Mouse (Mus musculus): Measurements from ENCODE around the gene Hist4h4. TPM values are rescaled to one million over a fixed set of nuclear protein-coding genes. Genes with fewer than 3 reads are reported as not detected.

Hist4h4 gene
- 0.47 and 0.79 TPM in 2 replicates for polyA plus RNA-seq (2016; fragmentation: Nextera tagmentation; extraction: Ambion mirVana)

DNA sequence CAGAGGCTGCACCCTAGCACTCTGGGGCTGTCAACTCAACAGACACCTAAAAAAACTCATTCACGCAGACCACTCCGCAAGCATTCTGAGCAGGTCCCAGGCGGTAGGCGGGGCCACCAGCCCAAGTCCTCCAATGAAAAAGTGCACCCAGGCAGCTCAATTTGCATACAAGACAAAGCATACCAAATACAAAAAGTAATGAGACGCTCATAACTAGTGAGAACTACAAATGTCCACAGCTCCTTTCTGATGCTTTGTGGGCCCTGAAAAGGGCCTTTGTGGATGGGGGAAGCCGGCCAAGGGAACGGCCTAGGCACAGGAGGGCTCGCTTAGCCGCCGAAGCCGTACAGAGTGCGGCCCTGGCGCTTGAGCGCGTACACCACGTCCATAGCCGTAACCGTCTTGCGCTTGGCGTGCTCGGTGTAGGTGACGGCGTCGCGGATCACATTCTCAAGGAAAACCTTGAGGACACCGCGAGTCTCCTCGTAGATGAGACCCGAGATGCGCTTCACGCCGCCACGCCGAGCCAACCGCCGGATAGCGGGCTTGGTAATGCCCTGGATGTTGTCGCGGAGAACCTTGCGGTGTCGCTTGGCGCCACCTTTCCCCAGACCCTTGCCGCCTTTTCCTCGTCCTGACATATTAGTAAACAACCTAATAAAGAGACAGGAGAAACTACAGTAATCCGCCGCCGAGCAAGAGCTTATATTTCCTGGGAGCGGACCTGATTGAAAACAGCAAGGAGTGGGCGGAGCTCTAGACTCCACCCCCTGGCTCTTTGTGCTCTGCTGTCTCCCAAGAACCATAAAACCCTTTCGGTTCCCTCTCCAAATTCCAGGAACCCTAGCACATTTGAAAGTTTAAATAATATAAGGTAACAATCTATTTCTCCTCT is at the start of gene Hist4h4:
Gene Hist4h4 (minus strand): TSS at position 677 of the 895 bp plus-strand sequence.
- Histone ChIP-seq H3K27me3 (no peaks in the 10 kb centered on the region), H3K9ac (peak within 1 kb of the TSS; percentile 92), H3K27ac (peak within 1 kb of the TSS; percentile 100), H3K4me1 (peaks cover 22% of the 10 kb centered on the region), H3K9me3 (no peaks in the 10 kb centered on the region), H3K36me3 (replicated peaks) (no peaks in the 10 kb centered on the region), H3K4me2 (peak within 1 kb of the TSS; percentile 77), H3K4me3 (replicated peaks) (peak within 1 kb of the TSS; percentile 66)
- WGBS: under 1% methylated on average over 50 of the region's 50 CpGs
- peak; percentile 79 for ATAC-seq (ENCODE audit: low FRiP score)

DNA sequence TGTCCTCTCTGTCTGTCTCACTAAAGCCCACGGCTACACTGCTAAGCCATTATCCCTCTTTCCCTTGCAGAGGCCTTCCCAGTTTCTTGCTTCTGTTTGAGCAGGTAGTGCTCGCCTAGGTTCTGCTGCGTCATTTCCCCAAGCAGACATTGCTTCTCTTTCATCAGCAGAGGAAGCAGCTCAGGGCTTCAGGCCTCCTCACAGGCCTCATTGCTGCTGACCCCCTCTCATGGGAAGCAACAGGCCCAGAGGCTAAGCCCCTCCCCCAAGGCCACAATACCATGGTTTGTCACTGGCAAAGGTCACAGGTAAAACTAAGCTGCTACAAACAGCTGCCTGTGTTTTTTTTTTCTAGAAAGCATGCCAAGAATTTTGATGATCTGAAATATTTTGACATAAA is 48.5 kb upstream of the Hist4h4 start:
- Histone ChIP-seq H3K27me3 (no peaks in the 10 kb centered on the region), H3K4me1 (peaks cover 4% of the 10 kb centered on the region; the same call in 1 of the 2 replicates), H3K27ac (0 out of 2 replicates have a peak overlapping the region, but pooled peaks have one; percentile 25), H3K4me3 (replicated peaks) (no peak overlapping the region), H3K4me2 (no peak overlapping the region), H3K36me3 (replicated peaks) (no peaks in the 10 kb centered on the region), H3K9me3 (no peaks in the 10 kb centered on the region), H3K9ac (no peak overlapping the region)
- WGBS: 53% methylated on average over 3 of the region's 3 CpGs
- ATAC-seq (ENCODE audit: low FRiP score): no peak

DNA sequence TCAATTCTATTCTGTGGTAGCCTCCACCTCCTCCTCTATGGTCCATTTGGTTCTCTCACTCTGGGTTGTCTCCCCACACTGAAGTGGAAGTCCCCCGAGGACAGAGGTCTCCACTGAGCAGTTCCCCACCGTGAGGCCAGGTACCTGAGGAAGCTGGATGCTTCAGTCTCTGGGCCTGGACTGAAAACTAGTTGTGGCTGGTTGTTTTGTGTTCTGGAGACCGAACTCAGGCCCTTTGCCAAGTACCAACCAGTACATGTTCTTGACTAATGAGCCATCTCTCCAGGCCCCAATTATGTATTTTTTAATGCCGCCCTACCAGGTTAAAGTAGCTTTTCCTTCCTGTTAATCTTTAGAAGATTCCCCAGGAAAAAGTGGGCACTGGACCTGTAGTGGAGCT is 48.1 kb upstream of the Hist4h4 start:
- ATAC-seq (ENCODE audit: low FRiP score): no peak
- WGBS: 79% methylated on average over 4 of the region's 4 CpGs
- Histone ChIP-seq H3K4me1 (peaks cover 4% of the 10 kb centered on the region; the same call in 1 of the 2 replicates), H3K9me3 (no peaks in the 10 kb centered on the region), H3K9ac (no peak overlapping the region), H3K36me3 (replicated peaks) (no peaks in the 10 kb centered on the region), H3K4me2 (no peak overlapping the region), H3K27me3 (no peaks in the 10 kb centered on the region), H3K4me3 (replicated peaks) (no peak overlapping the region), H3K27ac (no peak overlapping the region)

DNA sequence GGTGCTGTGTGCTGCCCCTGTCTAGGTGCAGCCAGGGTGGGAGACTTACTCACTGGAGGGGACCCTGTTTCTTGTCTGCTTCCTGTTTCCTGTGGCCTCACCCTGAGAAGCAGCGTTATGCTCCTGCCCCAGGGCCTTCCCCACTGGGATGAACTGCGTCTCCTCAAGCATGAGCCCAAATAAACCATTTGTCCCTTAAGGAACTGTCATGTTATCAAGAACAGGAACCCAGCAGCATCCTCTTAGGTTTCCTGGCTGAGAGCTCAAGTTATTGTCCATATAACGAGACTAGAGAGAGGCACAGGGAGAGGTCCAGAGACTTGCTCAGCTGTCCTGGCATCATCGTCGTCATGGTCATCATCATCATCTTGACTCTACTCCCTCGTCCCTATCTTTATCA is 46.1 kb upstream of the Hist4h4 start:
- Histone ChIP-seq H3K4me1 (peaks cover 4% of the 10 kb centered on the region; the same call in 1 of the 2 replicates), H3K4me3 (replicated peaks) (no peak overlapping the region), H3K9ac (no peak overlapping the region), H3K27me3 (no peaks in the 10 kb centered on the region), H3K27ac (no peak overlapping the region), H3K36me3 (replicated peaks) (no peaks in the 10 kb centered on the region), H3K9me3 (no peaks in the 10 kb centered on the region), H3K4me2 (no peak overlapping the region)
- WGBS: 86% methylated on average over 6 of the region's 6 CpGs
- no peak for ATAC-seq (ENCODE audit: low FRiP score)

DNA sequence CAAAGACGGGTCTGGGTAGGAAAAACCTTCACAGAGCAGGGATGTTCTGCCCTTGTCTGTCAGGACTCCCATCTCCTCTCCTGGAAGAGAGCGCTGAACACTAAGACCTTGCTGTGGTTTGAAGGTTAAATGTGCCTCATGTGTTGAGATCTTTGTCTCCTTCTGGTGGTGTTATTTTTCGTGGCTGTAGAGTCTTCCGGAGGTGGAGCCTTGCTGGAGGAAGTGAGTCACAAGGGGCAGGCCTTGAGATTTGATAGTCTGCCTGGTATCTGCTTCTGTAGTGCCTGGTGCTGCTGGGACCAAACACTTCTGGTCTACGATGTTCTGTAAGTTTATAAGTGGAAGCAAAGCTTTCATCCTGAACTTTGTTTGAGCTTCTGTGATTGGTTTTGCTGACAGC is 44.8 kb upstream of the Hist4h4 start:
- Histone ChIP-seq H3K27me3 (no peaks in the 10 kb centered on the region), H3K9ac (no peak overlapping the region), H3K4me1 (peaks cover 4% of the 10 kb centered on the region; the same call in 1 of the 2 replicates), H3K4me2 (no peak overlapping the region), H3K27ac (no peak overlapping the region), H3K9me3 (no peaks in the 10 kb centered on the region), H3K4me3 (replicated peaks) (no peak overlapping the region), H3K36me3 (replicated peaks) (no peaks in the 10 kb centered on the region)
- 89% methylated on average over 5 of the region's 5 CpGs for WGBS
- no peak for ATAC-seq (ENCODE audit: low FRiP score)

DNA sequence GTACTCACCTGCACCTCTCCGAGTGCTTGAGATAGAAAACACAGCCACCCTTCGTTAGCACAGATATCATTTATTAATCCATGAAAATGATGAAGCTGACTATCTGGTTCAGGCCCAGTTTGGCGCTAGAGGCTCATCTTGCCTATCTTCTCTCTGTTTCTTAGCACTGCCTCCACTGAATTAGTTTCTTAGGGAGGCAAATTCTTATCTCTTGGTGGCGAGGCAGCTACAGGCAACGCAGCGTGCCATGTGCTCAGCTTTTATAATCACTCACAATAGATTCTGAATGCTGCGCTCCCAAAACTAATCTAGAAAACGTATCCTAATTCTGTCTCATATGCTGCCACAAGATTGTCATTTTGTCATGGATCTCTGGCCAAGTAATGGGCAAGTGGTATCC is 44.2 kb upstream of the Hist4h4 start:
- no peak overlapping the region for H3K9ac ChIP-seq
- H3K27ac ChIP-seq: no peak overlapping the region
- H3K9me3 ChIP-seq: no peaks in the 10 kb centered on the region
- H3K36me3 ChIP-seq (replicated peaks): no peaks in the 10 kb centered on the region
- no peaks in the 10 kb centered on the region for H3K27me3 ChIP-seq
- ATAC-seq (ENCODE audit: low FRiP score): no peak
- H3K4me3 ChIP-seq (replicated peaks): no peak overlapping the region
- WGBS: 89% methylated on average over 8 of the region's 8 CpGs
- H3K4me2 ChIP-seq: no peak overlapping the region
- H3K4me1 ChIP-seq: peaks cover 4% of the 10 kb centered on the region; the same call in 1 of the 2 replicates

DNA sequence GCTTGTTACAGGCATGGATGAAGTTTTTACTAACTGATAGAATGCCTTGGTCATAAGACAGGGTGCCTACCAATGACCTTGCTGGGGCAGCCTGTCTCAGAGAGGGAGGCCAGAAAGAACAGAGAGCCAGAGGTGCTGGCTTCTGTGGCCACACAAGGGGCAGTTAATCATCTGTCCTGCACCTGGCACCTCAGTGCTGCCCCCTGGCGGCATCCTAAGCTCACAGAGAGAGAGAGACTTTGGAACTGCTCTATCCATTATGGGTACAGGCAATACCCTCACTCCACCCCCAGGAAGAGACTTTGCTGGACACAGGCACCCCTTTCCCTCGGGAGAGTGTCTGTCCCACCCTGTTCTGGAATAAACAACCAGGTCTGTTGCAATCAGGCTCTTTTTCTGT is 43.6 kb upstream of the Hist4h4 start:
- Histone ChIP-seq H3K27ac (no peak overlapping the region), H3K9ac (no peak overlapping the region), H3K9me3 (no peaks in the 10 kb centered on the region), H3K27me3 (no peaks in the 10 kb centered on the region), H3K36me3 (replicated peaks) (no peaks in the 10 kb centered on the region), H3K4me1 (peaks cover 3% of the 10 kb centered on the region; the same call in 1 of the 2 replicates), H3K4me3 (replicated peaks) (no peak overlapping the region), H3K4me2 (no peak overlapping the region)
- WGBS: 23% methylated on average over 2 of the region's 2 CpGs
- ATAC-seq (ENCODE audit: low FRiP score): no peak

DNA sequence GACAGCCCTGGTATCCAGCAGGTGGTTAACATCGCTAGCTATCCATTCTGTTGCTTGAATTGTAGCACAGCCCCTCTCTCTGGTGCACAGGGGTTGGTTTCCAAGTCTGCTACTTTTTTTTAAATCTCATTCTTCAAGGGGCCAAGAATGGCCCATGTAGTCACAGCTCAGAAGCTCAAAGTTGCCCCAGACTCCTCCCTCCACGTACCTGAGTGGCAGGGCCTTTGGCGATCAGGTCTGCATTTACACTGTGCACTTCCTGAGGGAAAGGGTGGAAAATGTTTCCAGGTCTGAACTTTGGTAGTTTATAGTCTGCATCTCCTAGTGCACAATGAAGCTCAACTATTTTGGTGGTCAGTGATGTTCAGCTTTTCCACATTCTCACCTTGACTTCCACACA is 43.1 kb upstream of the Hist4h4 start:
- 95% methylated on average over 3 of the region's 3 CpGs for WGBS

DNA sequence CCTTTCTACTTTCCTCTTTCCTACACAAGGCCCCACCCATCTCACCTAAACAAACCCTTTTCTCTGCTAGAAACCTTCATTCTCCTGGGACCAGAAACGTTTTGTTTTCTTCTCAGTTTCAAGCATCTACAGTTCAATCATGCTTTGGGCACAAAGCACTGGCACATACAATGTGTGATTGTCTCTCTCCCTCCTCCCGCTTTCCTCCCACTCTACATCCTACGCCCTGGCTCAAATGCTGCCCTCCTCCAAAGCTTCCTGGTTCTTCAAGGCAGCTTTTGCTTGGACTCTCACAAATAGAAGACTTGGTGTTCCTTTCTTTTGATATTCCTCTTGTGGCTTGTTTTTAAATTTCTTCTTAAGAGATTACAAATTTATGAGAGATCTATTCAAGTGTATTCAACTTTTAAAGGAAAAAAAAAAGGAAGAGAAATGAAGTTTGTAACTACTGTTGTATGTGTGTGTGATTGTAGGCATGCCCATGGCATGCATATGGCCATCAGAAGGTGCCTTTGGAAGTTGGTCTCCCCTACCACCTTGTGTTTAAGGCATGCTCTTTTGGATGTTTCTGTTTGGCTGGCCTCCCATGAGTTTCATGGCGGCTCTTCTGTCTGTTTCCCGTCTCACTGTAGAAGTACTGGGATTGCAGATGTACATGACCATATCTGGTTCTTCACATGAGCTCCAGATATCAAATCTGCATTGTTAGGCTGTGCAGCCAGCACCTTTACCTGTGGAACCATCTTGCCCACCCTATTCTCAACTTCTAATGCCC is 41.7 kb upstream of the Hist4h4 start:
- H3K9ac ChIP-seq: no peak overlapping the region
- no peak overlapping the region for H3K4me3 ChIP-seq (replicated peaks)
- H3K9me3 ChIP-seq: no peaks in the 10 kb centered on the region
- WGBS: 73% methylated on average over 5 of the region's 5 CpGs
- no peak overlapping the region for H3K4me2 ChIP-seq
- H3K27me3 ChIP-seq: no peaks in the 10 kb centered on the region
- H3K4me1 ChIP-seq: no peaks in the 10 kb centered on the region
- H3K27ac ChIP-seq: no peak overlapping the region
- no peak for ATAC-seq (ENCODE audit: low FRiP score)
- no peaks in the 10 kb centered on the region for H3K36me3 ChIP-seq (replicated peaks)

More for the DNA sequence above, 43.1 kb upstream of the Hist4h4 start:
- Histone ChIP-seq H3K9me3 (no peaks in the 10 kb centered on the region), H3K4me2 (no peak overlapping the region), H3K36me3 (replicated peaks) (no peaks in the 10 kb centered on the region), H3K9ac (no peak overlapping the region), H3K27me3 (no peaks in the 10 kb centered on the region), H3K4me3 (replicated peaks) (no peak overlapping the region), H3K27ac (no peak overlapping the region), H3K4me1 (no peaks in the 10 kb centered on the region)
- no peak for ATAC-seq (ENCODE audit: low FRiP score)

DNA sequence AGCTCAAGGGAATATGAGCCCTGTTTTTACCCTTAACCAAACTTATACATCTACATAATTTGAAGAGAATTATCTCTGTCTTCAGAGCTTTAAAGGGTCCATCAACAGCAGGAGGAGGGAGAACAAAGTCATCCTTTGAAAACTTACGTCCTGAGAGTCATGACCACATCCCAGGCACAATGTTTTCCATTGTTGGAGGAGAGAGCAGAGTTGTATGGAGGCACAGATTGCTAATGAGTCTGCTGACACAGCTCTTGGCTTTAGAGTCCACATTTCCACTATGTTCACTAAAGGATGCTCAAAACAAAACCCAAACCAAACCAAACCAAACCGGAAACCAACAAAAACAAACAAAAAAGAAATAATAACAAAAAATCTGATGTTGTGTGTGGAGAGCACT is 40.7 kb upstream of the Hist4h4 start:
- WGBS: 62% methylated on average over 2 of the region's 2 CpGs
- no peak for ATAC-seq (ENCODE audit: low FRiP score)
- no peak overlapping the region for H3K9ac ChIP-seq
- H3K27ac ChIP-seq: no peak overlapping the region
- H3K4me2 ChIP-seq: no peak overlapping the region
- H3K9me3 ChIP-seq: no peaks in the 10 kb centered on the region
- no peak overlapping the region for H3K4me3 ChIP-seq (replicated peaks)
- H3K36me3 ChIP-seq (replicated peaks): no peaks in the 10 kb centered on the region
- H3K27me3 ChIP-seq: no peaks in the 10 kb centered on the region
- no peaks in the 10 kb centered on the region for H3K4me1 ChIP-seq

DNA sequence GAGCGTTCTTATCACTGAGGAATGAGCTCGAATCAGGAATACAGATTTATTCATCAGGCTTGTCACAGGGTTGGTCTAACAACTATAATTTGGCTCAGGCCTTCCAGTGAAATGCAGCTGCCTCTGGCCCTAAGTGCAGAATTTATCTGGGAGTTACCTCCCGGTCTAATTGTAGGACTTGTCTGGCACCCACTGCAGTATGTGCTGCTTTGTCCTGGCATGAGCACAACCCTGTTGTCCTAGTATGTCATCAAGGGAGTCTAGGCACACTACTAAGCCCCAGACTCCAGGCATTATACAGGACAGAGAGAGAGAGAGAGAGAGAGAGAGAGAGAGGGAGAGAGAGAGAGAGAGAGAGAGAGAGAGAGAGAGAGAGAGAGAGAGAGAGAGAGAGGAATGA is 33.1 kb upstream of the Hist4h4 start:
- H3K27ac ChIP-seq: no peak overlapping the region
- no peak for ATAC-seq (ENCODE audit: low FRiP score)
- H3K9ac ChIP-seq: no peak overlapping the region
- 86% methylated on average over 3 of the region's 3 CpGs for WGBS
- H3K4me2 ChIP-seq: no peak overlapping the region
- H3K4me3 ChIP-seq (replicated peaks): no peak overlapping the region
- H3K4me1 ChIP-seq: no peaks in the 10 kb centered on the region
- peaks cover 4% of the 10 kb centered on the region; the same call in 1 of the 2 replicates for H3K27me3 ChIP-seq
- H3K9me3 ChIP-seq: no peaks in the 10 kb centered on the region
- H3K36me3 ChIP-seq (replicated peaks): no peaks in the 10 kb centered on the region

DNA sequence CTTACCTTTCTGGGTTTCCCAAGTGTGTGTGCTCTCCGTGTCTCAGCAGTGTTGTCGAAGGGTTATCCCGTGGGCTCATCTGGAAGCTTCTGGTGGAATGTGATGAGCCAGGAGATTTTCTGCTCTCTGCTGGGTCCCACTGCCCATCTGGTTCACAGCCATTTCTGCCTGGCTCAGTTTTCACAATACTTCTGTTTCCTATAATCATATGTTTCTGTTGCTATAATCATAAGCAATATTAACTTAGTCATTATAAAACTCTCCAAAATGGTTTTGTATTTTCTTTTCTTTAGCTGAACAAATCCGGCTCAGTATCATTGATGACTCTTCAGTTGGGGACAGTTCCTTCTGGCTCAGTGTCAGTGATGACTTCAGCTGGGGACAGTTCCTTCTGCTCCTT is 31.1 kb upstream of the Hist4h4 start, which contains the start of gene Smco3:
Gene Smco3 (minus strand): TSS at position 101 of the 400 bp plus-strand sequence.
- Histone ChIP-seq H3K27ac (no peak within 1 kb of the TSS), H3K36me3 (replicated peaks) (no peaks in the 10 kb centered on the region), H3K9me3 (no peaks in the 10 kb centered on the region), H3K4me3 (replicated peaks) (no peak within 1 kb of the TSS), H3K4me1 (no peaks in the 10 kb centered on the region), H3K4me2 (no peak within 1 kb of the TSS), H3K27me3 (peaks cover 16% of the 10 kb centered on the region), H3K9ac (no peak within 1 kb of the TSS)
- WGBS: 74% methylated on average over 4 of the region's 4 CpGs
- no peak for ATAC-seq (ENCODE audit: low FRiP score)

Data from forebrain, embryonic 12.5 days (tissue).